Mouse (Mus musculus): ENCODE measurements around the gene Pus3. TPM values are rescaled to one million over a fixed set of nuclear protein-coding genes. Genes with fewer than 3 reads are reported as not detected.

Pus3 gene
- polyA plus RNA-seq, 1 experiment from 2014 or later = 18.9 TPM

GRCm38 (mm10) chr9:35533266-35533665, 25.1 kb upstream of the Pus3 start:
- Histone ChIP-seq H3K9me3 (no peaks in the 10 kb centered on the region), H3K36me3 (no peaks in the 10 kb centered on the region), H3K4me3 (replicated peaks) (no peak overlapping the region), H3K27ac (no peak overlapping the region), H3K4me2 (replicated peaks) (no peak overlapping the region), H3K4me1 (replicated peaks) (peaks cover 7% of the 10 kb centered on the region; the same call in 1 of the 2 replicates), H3K27me3 (replicated peaks) (no peaks in the 10 kb centered on the region), H3K9ac (no peak overlapping the region)
- WGBS = 54% methylated on average over 9 of the region's 9 CpGs
- ATAC-seq = no peak

- H3K9me3 ChIP-seq = no peaks in the 10 kb centered on the region
- no peaks in the 10 kb centered on the region for H3K36me3 ChIP-seq
- H3K9ac ChIP-seq = no peak overlapping the region
- no peak overlapping the region for H3K27ac ChIP-seq
- WGBS = 6% methylated on average over 2 of the region's 2 CpGs
- peak; percentile 89 for ATAC-seq
- H3K4me3 ChIP-seq (replicated peaks) = no peak overlapping the region
- peaks cover 11% of the 10 kb centered on the region; the same call in 1 of the 2 replicates for H3K4me1 ChIP-seq (replicated peaks)
- no peak overlapping the region for H3K4me2 ChIP-seq (replicated peaks)
- no peaks in the 10 kb centered on the region for H3K27me3 ChIP-seq (replicated peaks)
These were observed 23.3 kb upstream of the Pus3 start for GRCm38 (mm10) chr9:35535110-35535509.

GRCm38 (mm10) chr9:35535876-35536275, 22.5 kb upstream of the Pus3 start:
- H3K4me2 ChIP-seq (replicated peaks) = no peak overlapping the region
- H3K4me3 ChIP-seq (replicated peaks) = no peak overlapping the region
- H3K4me1 ChIP-seq (replicated peaks) = peaks cover 11% of the 10 kb centered on the region; the same call in 1 of the 2 replicates
- H3K36me3 ChIP-seq = no peaks in the 10 kb centered on the region
- no peak overlapping the region for H3K27ac ChIP-seq
- WGBS = 78% methylated on average over 4 of the region's 4 CpGs
- no peak overlapping the region for H3K9ac ChIP-seq
- no peak for ATAC-seq
- H3K27me3 ChIP-seq (replicated peaks) = no peaks in the 10 kb centered on the region
- H3K9me3 ChIP-seq = no peaks in the 10 kb centered on the region

GRCm38 (mm10) chr9:35539001-35539750, 19.2 kb upstream of the Pus3 start:
- WGBS = 69% methylated on average over 13 of the region's 13 CpGs
- no peak for ATAC-seq
- H3K27ac ChIP-seq = no peak overlapping the region
- H3K4me3 ChIP-seq (replicated peaks) = no peak overlapping the region
- no peaks in the 10 kb centered on the region for H3K9me3 ChIP-seq
- H3K4me1 ChIP-seq (replicated peaks) = peaks cover 11% of the 10 kb centered on the region; the same call in 1 of the 2 replicates
- no peaks in the 10 kb centered on the region for H3K36me3 ChIP-seq
- H3K9ac ChIP-seq = no peak overlapping the region
- no peaks in the 10 kb centered on the region for H3K27me3 ChIP-seq (replicated peaks)
- H3K4me2 ChIP-seq (replicated peaks) = no peak overlapping the region

- no peaks in the 10 kb centered on the region for H3K9me3 ChIP-seq
- H3K36me3 ChIP-seq = no peaks in the 10 kb centered on the region
- no peak overlapping the region for H3K27ac ChIP-seq
- H3K4me3 ChIP-seq (replicated peaks) = no peak overlapping the region
- ATAC-seq = peak; percentile 46; the same call in 1 of the 2 replicates
- H3K4me1 ChIP-seq (replicated peaks) = 0 out of 2 replicates have a peak, but pooled peaks cover 7% of the 10 kb centered on the region
- no peaks in the 10 kb centered on the region for H3K27me3 ChIP-seq (replicated peaks)
- no peak overlapping the region for H3K4me2 ChIP-seq (replicated peaks)
- 89% methylated on average over 5 of the region's 5 CpGs for WGBS
- H3K9ac ChIP-seq = no peak overlapping the region; the same call in 1 of the 2 replicates
These were observed 17.4 kb upstream of the Pus3 start for GRCm38 (mm10) chr9:35541024-35541423.

GRCm38 (mm10) chr9:35541488-35541887, 16.9 kb upstream of the Pus3 start:
- Histone ChIP-seq H3K4me3 (replicated peaks) (no peak overlapping the region), H3K9me3 (no peaks in the 10 kb centered on the region), H3K4me2 (replicated peaks) (no peak overlapping the region), H3K9ac (no peak overlapping the region), H3K36me3 (no peaks in the 10 kb centered on the region), H3K4me1 (replicated peaks) (0 out of 2 replicates have a peak, but pooled peaks cover 7% of the 10 kb centered on the region), H3K27me3 (replicated peaks) (no peaks in the 10 kb centered on the region), H3K27ac (no peak overlapping the region)
- 7% methylated on average over 6 of the region's 6 CpGs for WGBS
- ATAC-seq = peak; percentile 78

GRCm38 (mm10) chr9:35541941-35542340, 16.5 kb upstream of the Pus3 start:
- no peaks in the 10 kb centered on the region for H3K9me3 ChIP-seq
- 0 out of 2 replicates have a peak, but pooled peaks cover 7% of the 10 kb centered on the region for H3K4me1 ChIP-seq (replicated peaks)
- 69% methylated on average over 6 of the region's 6 CpGs for WGBS
- H3K4me2 ChIP-seq (replicated peaks) = no peak overlapping the region
- no peak overlapping the region for H3K9ac ChIP-seq
- no peak overlapping the region for H3K4me3 ChIP-seq (replicated peaks)
- H3K36me3 ChIP-seq = no peaks in the 10 kb centered on the region
- H3K27me3 ChIP-seq (replicated peaks) = no peaks in the 10 kb centered on the region
- ATAC-seq = no peak
- no peak overlapping the region for H3K27ac ChIP-seq

- Histone ChIP-seq H3K4me1 (replicated peaks) (0 out of 2 replicates have a peak, but pooled peaks cover 4% of the 10 kb centered on the region), H3K4me3 (replicated peaks) (no peak overlapping the region), H3K27me3 (replicated peaks) (no peaks in the 10 kb centered on the region), H3K4me2 (replicated peaks) (no peak overlapping the region), H3K9me3 (no peaks in the 10 kb centered on the region), H3K36me3 (no peaks in the 10 kb centered on the region), H3K9ac (no peak overlapping the region), H3K27ac (no peak overlapping the region)
- 81% methylated on average over 14 of the region's 14 CpGs for WGBS
- ATAC-seq = no peak
These were observed 15.1 kb upstream of the Pus3 start for GRCm38 (mm10) chr9:35543099-35543860.

GRCm38 (mm10) chr9:35544666-35545065, 13.7 kb upstream of the Pus3 start:
- H3K36me3 ChIP-seq = no peaks in the 10 kb centered on the region
- no peak overlapping the region for H3K27ac ChIP-seq
- H3K4me2 ChIP-seq (replicated peaks) = no peak overlapping the region
- no peaks in the 10 kb centered on the region for H3K4me1 ChIP-seq (replicated peaks)
- no peaks in the 10 kb centered on the region for H3K27me3 ChIP-seq (replicated peaks)
- no peak overlapping the region for H3K9ac ChIP-seq
- 75% methylated on average over 2 of the region's 2 CpGs for WGBS
- no peak for ATAC-seq
- H3K4me3 ChIP-seq (replicated peaks) = no peak overlapping the region
- H3K9me3 ChIP-seq = no peaks in the 10 kb centered on the region

GRCm38 (mm10) chr9:35545704-35546103, 12.7 kb upstream of the Pus3 start:
- H3K9ac ChIP-seq = no peak overlapping the region
- no peaks in the 10 kb centered on the region for H3K27me3 ChIP-seq (replicated peaks)
- no peak overlapping the region for H3K27ac ChIP-seq
- H3K4me2 ChIP-seq (replicated peaks) = no peak overlapping the region
- no peak for ATAC-seq
- no peak overlapping the region for H3K4me3 ChIP-seq (replicated peaks)
- WGBS = 68% methylated on average over 12 of the region's 12 CpGs
- no peaks in the 10 kb centered on the region for H3K4me1 ChIP-seq (replicated peaks)
- no peaks in the 10 kb centered on the region for H3K9me3 ChIP-seq
- H3K36me3 ChIP-seq = no peaks in the 10 kb centered on the region

GRCm38 (mm10) chr9:35546745-35547144, 11.7 kb upstream of the Pus3 start:
- no peaks in the 10 kb centered on the region for H3K9me3 ChIP-seq
- no peak overlapping the region for H3K27ac ChIP-seq
- H3K36me3 ChIP-seq = no peaks in the 10 kb centered on the region
- ATAC-seq = no peak
- H3K4me2 ChIP-seq (replicated peaks) = no peak overlapping the region
- no peak overlapping the region for H3K9ac ChIP-seq
- no peaks in the 10 kb centered on the region for H3K4me1 ChIP-seq (replicated peaks)
- no peaks in the 10 kb centered on the region for H3K27me3 ChIP-seq (replicated peaks)
- H3K4me3 ChIP-seq (replicated peaks) = no peak overlapping the region
- WGBS = 80% methylated on average over 9 of the region's 9 CpGs

GRCm38 (mm10) chr9:35548455-35548854, 9.9 kb upstream of the Pus3 start:
- 79% methylated on average over 9 of the region's 9 CpGs for WGBS
- Histone ChIP-seq H3K36me3 (no peaks in the 10 kb centered on the region), H3K27me3 (replicated peaks) (no peaks in the 10 kb centered on the region), H3K4me3 (replicated peaks) (no peak overlapping the region), H3K27ac (no peak overlapping the region), H3K4me1 (replicated peaks) (no peaks in the 10 kb centered on the region), H3K4me2 (replicated peaks) (no peak overlapping the region), H3K9ac (no peak overlapping the region), H3K9me3 (no peaks in the 10 kb centered on the region)
- ATAC-seq = no peak
